Mouse (Mus musculus) layer of hippocampus, adult 9-11 months (tissue): ENCODE data around the gene Sycp2l.
A peak's percentile ranks its signal among the peaks of the same experiment; 100 is the strongest.

ENCODE experiments used
- DNase-seq: peaks from one replicate; pipeline ENCODE4 v3.0.0; 2022

Gene Sycp2l

GRCm38 (mm10) chr13:41113940-41114339 lies at the start of gene Sycp2l:
Gene Sycp2l, plus strand, starts transcription at chr13:41114307.
- no peak for DNase-seq

- no peak for DNase-seq
Measured at GRCm38 (mm10) chr13:41067618-41068017, 46.5 kb upstream of the Sycp2l start.

DNA sequence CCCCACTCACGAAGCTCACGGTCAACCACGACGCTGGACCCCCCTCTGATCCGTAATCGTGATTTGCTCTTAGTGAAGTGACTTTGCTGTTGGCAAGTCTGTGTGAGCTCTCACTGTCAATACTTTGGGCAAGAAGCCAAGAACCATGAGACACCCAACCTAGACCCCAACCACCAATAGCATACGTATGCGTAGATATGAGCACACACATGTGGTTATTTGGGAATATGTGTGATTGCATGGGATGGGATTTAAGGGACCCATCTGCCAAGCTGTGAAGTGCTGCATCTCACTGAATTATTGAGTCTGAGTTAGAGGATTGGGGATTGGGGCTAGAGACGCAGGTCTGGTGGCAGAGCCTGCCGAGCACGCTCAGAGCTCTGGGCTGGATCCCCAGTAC lies 42.5 kb upstream of the Sycp2l start:
- DNase-seq, result no peak

GRCm38 (mm10) chr13:41073819-41074218 lies 40.3 kb upstream of the Sycp2l start:
- DNase-seq, result no peak

GRCm38 (mm10) chr13:41077921-41078320 lies 36.2 kb upstream of the Sycp2l start:
- no peak for DNase-seq

- no peak for DNase-seq
Measured at GRCm38 (mm10) chr13:41078690-41079420, 35.3 kb upstream of the Sycp2l start.

DNA sequence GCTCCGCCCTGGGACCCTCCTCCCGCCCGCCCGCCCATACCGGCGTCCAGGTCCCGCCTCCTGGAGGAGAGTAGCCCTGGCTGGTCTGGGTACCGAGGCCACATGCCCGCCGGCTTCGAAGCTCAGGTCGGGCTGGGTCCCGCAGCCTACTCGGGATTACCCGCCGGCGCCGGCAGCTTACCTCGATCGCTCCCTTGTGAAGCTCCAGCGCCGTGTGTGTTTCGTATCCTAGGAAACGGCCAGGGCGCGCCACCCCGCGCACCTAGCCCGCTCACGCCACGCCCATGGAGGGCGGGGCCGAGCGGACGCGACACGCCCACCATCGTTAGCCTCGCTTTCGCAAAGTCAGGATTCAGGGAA lies 34.7 kb upstream of the Sycp2l start, which contains the start of gene Mak:
Gene Mak, minus strand, starts transcription at position 286 of the 360 bp plus-strand sequence.
- peak; percentile 49 for DNase-seq

DNA sequence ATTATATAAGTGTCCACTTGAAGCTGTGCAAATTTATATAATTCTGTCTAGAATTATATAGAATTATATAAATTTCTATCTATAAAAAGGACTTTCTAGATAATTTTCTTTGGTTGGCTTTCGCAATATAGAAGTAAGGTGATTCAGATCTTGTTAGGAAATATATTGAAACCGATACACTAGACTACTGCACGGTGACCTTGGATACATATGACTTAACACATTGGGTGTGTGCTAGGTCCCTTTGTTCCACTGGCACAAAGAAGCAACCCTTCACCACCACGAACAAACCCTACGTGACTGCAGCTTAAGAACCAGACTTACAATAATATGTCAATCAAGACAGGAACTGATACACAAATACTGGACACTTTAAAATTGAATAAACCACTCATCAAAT lies 34.2 kb upstream of the Sycp2l start:
- no peak for DNase-seq

GRCm38 (mm10) chr13:41080700-41081099 lies 33.4 kb upstream of the Sycp2l start:
- DNase-seq, result no peak

DNA sequence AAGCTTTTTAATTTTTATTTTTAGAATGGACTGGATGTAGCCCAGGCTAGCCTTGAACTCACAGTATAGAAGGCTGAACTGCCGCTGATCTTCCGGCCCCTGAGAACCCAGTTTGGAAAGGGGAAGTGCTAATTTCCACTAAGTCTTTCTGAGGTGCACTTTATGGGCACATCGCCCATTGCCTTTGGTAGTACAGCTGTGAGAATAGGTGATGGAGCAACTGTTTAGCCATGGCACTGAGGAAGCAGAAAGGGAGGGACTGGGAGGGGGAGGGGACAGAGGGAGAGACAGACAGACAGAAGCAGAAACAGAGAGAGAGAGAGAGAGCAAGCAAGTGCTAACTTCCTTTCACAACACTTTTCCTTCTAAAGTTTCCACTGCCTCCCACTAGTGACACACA lies 29.6 kb upstream of the Sycp2l start:
- no peak for DNase-seq

DNA sequence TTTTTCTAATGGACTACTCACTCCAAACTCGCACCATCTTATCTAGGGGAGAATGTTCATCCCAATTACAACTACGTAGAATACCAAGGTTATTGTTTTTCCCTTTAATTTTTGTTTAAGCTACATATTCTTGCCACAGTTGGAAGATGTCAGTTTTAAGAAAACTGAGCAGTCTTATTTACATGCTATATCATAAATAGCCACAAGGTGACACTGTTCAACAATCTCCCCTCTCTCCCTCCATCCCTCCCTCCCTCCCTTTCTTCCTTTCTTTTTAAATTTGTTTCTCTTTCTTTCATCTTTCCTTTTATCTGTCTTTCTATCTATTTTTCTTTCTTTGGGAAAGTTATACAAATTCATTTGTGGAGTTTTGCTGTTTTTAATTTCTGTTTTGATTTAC lies 29.0 kb upstream of the Sycp2l start:
- no peak for DNase-seq

DNA sequence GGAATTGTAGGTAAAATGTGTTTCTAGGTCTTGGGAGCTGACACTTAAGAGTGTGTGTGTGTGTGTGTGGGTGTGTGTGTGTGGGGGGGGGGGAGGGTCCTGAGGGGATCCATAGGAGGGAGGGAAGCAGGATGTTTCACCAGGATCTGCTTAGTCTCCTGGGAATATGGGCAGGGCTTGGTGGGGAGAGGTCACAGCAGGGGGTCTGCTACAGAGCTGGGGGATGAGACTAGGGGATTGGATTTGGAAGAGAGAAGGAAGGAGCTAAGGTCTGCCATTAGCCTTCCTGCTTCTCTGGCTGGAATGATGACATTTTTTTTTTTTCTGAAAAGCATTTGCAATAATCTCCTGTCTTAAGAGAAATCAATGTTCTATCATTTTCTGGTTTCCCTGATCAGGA lies 25.4 kb upstream of the Sycp2l start:
- DNase-seq, result no peak

- DNase-seq, result no peak
Measured at GRCm38 (mm10) chr13:41091271-41091670, 22.8 kb upstream of the Sycp2l start.

DNA sequence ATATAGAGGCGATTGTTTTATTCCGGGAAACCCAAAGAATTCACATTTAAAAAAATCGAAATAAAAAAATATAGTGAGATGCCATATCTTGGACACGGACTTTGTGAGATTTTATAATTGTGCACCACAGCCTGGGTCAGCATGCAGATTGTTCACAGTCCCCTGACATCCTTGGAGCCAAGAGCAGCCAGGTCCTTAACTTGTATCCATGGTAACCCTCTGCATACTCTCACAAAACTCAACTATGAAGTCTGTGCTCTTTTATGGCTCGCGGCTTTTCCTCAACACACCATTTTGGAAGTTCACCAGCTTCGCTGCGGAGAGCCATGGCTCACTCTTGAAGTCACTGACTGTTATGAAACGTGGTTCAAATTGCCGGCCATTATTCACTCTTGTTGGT lies 19.9 kb upstream of the Sycp2l start:
- DNase-seq, result no peak

DNA sequence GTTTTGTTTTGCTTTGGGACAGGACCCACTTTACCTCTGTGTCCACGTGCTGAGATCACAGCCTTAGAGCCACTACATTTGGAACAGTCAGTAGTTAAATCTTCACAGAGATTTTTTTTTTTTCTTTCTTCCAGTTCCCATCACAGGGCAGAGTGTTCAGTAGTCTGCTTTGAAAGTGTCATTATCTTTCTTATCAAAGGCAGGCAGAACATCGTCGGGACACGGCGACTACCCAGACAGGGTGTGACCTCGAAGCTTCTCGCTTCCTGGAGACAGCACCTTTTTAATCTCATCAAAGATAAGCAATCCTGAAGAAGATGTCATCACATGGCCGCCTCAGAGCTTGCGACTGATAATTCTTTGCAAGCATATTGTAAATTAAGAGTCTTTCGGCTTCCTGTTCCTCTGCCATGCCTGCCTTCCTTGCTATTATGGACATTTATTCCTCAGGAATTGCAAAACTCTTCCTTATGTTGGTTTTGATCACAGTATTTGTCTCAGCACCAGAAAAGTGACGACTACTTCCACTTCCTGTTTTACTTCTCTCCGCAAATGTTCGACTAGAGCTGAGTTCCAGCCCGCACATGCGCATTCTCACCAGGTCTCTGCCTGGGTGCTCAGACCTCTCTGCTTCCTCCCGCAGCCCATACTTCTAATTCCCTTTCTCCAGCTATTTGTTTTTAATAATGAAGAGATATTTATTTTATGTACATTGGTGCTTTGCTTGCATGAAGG lies 16.6 kb upstream of the Sycp2l start:
- peak; percentile 46 for DNase-seq

- no peak for DNase-seq
Measured at GRCm38 (mm10) chr13:41098325-41098724, 15.8 kb upstream of the Sycp2l start.

GRCm38 (mm10) chr13:41100031-41100430 lies 14.1 kb upstream of the Sycp2l start:
- DNase-seq, result no peak

GRCm38 (mm10) chr13:41103841-41104525 lies 10.1 kb upstream of the Sycp2l start:
- DNase-seq, result no peak

- DNase-seq, result no peak
Measured at GRCm38 (mm10) chr13:41105541-41105940, 8.6 kb upstream of the Sycp2l start.

DNA sequence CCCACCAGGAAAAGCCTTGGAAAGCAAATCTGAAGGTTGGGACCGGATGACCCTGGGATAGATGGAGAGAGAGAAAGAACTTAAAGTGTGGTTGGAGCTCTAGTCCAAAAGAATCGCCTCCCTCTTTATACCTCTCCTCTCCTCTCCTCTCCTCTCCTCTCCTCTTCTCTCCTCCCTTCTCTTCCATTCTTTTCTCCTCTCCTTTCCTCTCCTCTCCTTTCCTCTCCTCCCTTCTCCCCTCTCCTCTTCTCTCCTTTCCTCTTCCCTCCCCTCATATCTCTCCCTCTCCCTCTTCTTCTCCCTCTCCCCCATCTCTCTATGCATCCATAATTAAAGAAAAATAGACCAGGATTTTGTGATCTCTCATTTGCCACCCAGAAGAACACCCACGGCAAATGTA lies 3.2 kb upstream of the Sycp2l start, which contains the start of gene Gcm2:
Gene Gcm2, minus strand, starts transcription at position 101 of the 400 bp plus-strand sequence.
- no peak for DNase-seq

DNA sequence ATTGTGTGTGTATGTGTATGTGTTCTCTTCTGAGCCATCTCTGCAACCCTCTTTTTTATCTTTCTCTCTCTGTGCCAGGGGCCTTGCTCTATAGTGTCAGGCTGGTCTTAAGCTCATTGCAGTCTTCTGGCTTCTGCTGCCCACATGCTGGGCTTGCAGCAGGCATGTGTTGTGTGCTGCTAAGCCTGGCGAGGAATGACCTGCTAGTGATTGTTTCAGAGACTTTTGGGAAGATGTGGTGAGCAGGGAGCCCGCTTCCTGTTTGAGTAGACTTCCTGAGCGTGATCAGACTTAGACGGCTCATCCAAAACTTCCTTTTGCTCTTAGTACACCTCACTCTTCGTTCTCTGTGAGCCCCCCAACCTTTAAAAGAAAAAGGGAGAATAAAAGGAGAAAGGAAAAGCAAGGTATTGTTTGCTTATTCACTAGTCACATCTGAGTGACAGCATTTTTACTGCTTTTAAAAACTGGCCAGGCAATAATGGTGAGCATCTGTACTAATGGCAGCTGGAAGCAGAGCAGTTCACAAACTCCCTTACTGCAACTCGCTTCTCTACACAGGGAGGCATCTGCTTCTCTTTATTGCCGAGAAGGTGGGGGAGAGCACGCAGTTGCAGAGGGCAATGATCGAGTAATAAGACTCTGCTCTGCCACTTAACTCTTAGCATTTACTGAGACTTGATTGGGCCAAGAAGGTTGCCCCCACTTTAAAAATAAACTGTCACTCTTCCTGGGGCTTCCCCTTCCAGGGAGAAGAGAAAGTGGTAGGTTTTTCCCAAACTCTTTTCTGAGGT lies 5.2 kb downstream of the Sycp2l start:
- peak; percentile 60 for DNase-seq

DNA sequence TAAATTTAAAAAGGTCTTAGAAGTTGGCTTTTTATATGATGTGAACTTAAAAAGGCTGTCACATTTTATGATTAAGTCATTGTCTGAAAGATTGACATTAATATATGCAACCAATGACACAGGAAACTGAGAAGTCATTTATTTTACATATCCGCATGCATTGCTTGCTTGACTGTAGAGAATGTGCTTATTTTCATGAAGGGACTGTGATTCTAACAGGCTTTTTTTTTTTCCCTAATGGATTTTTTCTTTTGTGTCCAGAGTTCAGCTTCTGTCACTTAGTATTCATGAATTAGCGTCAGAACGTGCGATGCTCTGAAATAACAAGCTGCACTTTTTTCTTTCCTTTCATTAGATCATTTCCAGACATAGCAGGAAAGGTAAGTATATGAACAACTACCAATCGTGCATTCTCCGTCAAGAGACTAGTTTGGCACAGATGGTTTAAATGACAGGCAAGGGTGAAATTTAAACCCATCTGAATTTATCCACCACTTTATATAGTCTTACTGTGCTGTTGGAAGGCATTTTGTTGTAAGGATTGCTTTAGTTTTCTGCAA lies 9.6 kb downstream of the Sycp2l start:
- no peak for DNase-seq

GRCm38 (mm10) chr13:41128326-41128725 lies 14.2 kb downstream of the Sycp2l start:
- DNase-seq, result no peak
